Mouse (Mus musculus): ENCODE results near the gene Mgat5b. TPM values are rescaled to one million over a fixed set of nuclear protein-coding genes. Genes with fewer than 3 reads are reported as not detected.

Mgat5b gene
- polyA plus RNA-seq, 2 experiments = 0.78 to 3.6 TPM

- peaks cover 15% of the 10 kb centered on the region for H3K4me1 ChIP-seq (ENCODE audit: control insufficient read depth, insufficient read depth, low read length)
- H3K9ac ChIP-seq (ENCODE audit: low read depth, low read length, severe bottlenecking) = no peak overlapping the region
- H3K27me3 ChIP-seq (ENCODE audit: control insufficient read depth, insufficient read depth, low read length) = no peaks in the 10 kb centered on the region
- no peak overlapping the region for H3K4me3 ChIP-seq (replicated peaks; ENCODE audit: low read length)
- ATAC-seq (ENCODE audit: low FRiP score, low read depth) = no peak
- no peak for DNase-seq (ENCODE audit: low spot score)
- no peaks in the 10 kb centered on the region for H3K36me3 ChIP-seq (ENCODE audit: control insufficient read depth, insufficient read depth, low read length)
- no peak overlapping the region for H3K4me2 ChIP-seq (replicated peaks; ENCODE audit: low read depth, low read length, severe bottlenecking)
- no peak for TF ChIP-seq POLR2A (IDR thresholded peaks at IDR 0.05; ENCODE audit: borderline replicate concordance, extremely low read depth, insufficient read depth, insufficient read length)
- H3K9me3 ChIP-seq (ENCODE audit: control insufficient read depth, low read length) = no peaks in the 10 kb centered on the region
- no peak overlapping the region for H3K27ac ChIP-seq (replicated peaks; ENCODE audit: low read depth, low read length)
- WGBS = 25% methylated on average over 8 of the region's 9 CpGs
These were observed 16.7 kb downstream of the Mgat5b start for GRCm38 (mm10) chr11:116935354-116935753.

- WGBS = 64% methylated on average over 9 of the region's 9 CpGs
- Histone ChIP-seq H3K4me1 (ENCODE audit: control insufficient read depth, insufficient read depth, low read length) (peaks cover 15% of the 10 kb centered on the region), H3K9ac (ENCODE audit: low read depth, low read length, severe bottlenecking) (no peak overlapping the region), H3K9me3 (ENCODE audit: control insufficient read depth, low read length) (no peaks in the 10 kb centered on the region), H3K36me3 (ENCODE audit: control insufficient read depth, insufficient read depth, low read length) (no peaks in the 10 kb centered on the region), H3K4me3 (replicated peaks; ENCODE audit: low read length) (no peak overlapping the region), H3K27me3 (ENCODE audit: control insufficient read depth, insufficient read depth, low read length) (no peaks in the 10 kb centered on the region), H3K27ac (replicated peaks; ENCODE audit: low read depth, low read length) (no peak overlapping the region), H3K4me2 (replicated peaks; ENCODE audit: low read depth, low read length, severe bottlenecking) (no peak overlapping the region)
- DNase-seq (ENCODE audit: low spot score) (no peak), ATAC-seq (ENCODE audit: low FRiP score, low read depth) (no peak)
- no peak for TF ChIP-seq POLR2A (IDR thresholded peaks at IDR 0.05; ENCODE audit: borderline replicate concordance, extremely low read depth, insufficient read depth, insufficient read length)
These were observed 17.3 kb downstream of the Mgat5b start for GRCm38 (mm10) chr11:116935917-116936316.

DNA sequence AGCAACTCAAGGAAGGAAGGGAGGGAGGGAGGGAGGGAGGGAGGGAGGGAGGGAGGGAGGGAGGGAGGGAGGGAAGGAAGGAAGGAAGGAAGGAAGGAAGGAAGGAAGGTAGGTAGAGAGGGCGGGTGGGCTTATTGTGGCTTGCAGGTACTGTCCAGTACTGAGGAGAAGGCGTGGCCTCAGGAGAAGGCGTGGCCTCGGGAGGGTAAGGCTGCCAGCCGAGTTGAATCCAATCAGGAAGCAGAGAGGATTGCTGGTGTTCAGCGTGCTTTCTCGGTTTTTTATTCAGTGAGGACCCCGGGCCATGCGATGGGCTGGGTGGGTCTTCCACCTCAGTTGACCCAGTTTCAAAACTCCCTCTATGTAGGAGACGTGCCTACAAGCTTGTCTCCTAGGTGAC, 18.5 kb downstream of the Mgat5b start:
- DNase-seq (ENCODE audit: low spot score) (no peak), ATAC-seq (ENCODE audit: low FRiP score, low read depth) (no peak)

GRCm38 (mm10) chr11:116940088-116940855, 21.6 kb downstream of the Mgat5b start:
- no peak for TF ChIP-seq POLR2A (IDR thresholded peaks at IDR 0.05; ENCODE audit: borderline replicate concordance, extremely low read depth, insufficient read depth, insufficient read length)
- 3% methylated on average over 18 of the region's 20 CpGs for whole genome bisulfite sequencing
- Histone ChIP-seq H3K4me1 (ENCODE audit: control insufficient read depth, insufficient read depth, low read length) (peaks cover 15% of the 10 kb centered on the region), H3K27me3 (ENCODE audit: control insufficient read depth, insufficient read depth, low read length) (no peaks in the 10 kb centered on the region), H3K36me3 (ENCODE audit: control insufficient read depth, insufficient read depth, low read length) (no peaks in the 10 kb centered on the region), H3K4me3 (replicated peaks; ENCODE audit: low read length) (peak overlapping the region; percentile 30), H3K4me2 (replicated peaks; ENCODE audit: low read depth, low read length, severe bottlenecking) (peak overlapping the region; percentile 56), H3K9me3 (ENCODE audit: control insufficient read depth, low read length) (no peaks in the 10 kb centered on the region), H3K27ac (replicated peaks; ENCODE audit: low read depth, low read length) (no peak overlapping the region), H3K9ac (ENCODE audit: low read depth, low read length, severe bottlenecking) (peak overlapping the region; percentile 56)
- peak; percentile 41 for DNase-seq (ENCODE audit: low spot score)
- no peak for ATAC-seq (ENCODE audit: low FRiP score, low read depth)

More for the DNA sequence above, 18.5 kb downstream of the Mgat5b start:
- WGBS = 39% methylated on average over 10 of the region's 10 CpGs
- Histone ChIP-seq H3K27ac (replicated peaks; ENCODE audit: low read depth, low read length) (no peak overlapping the region), H3K4me2 (replicated peaks; ENCODE audit: low read depth, low read length, severe bottlenecking) (no peak overlapping the region), H3K27me3 (ENCODE audit: control insufficient read depth, insufficient read depth, low read length) (no peaks in the 10 kb centered on the region), H3K9ac (ENCODE audit: low read depth, low read length, severe bottlenecking) (no peak overlapping the region), H3K4me3 (replicated peaks; ENCODE audit: low read length) (no peak overlapping the region), H3K9me3 (ENCODE audit: control insufficient read depth, low read length) (no peaks in the 10 kb centered on the region), H3K36me3 (ENCODE audit: control insufficient read depth, insufficient read depth, low read length) (no peaks in the 10 kb centered on the region), H3K4me1 (ENCODE audit: control insufficient read depth, insufficient read depth, low read length) (peaks cover 15% of the 10 kb centered on the region)
- TF ChIP-seq POLR2A (IDR thresholded peaks at IDR 0.05; ENCODE audit: borderline replicate concordance, extremely low read depth, insufficient read depth, insufficient read length) = no peak

- H3K4me2 ChIP-seq (replicated peaks; ENCODE audit: low read depth, low read length, severe bottlenecking) = no peak overlapping the region
- no peaks in the 10 kb centered on the region for H3K36me3 ChIP-seq (ENCODE audit: control insufficient read depth, insufficient read depth, low read length)
- no peak overlapping the region for H3K9ac ChIP-seq (ENCODE audit: low read depth, low read length, severe bottlenecking)
- H3K9me3 ChIP-seq (ENCODE audit: control insufficient read depth, low read length) = no peaks in the 10 kb centered on the region
- H3K4me1 ChIP-seq (ENCODE audit: control insufficient read depth, insufficient read depth, low read length) = peaks cover 9% of the 10 kb centered on the region
- no peaks in the 10 kb centered on the region for H3K27me3 ChIP-seq (ENCODE audit: control insufficient read depth, insufficient read depth, low read length)
- ATAC-seq (ENCODE audit: low FRiP score, low read depth) = no peak
- no peak for TF ChIP-seq POLR2A (IDR thresholded peaks at IDR 0.05; ENCODE audit: borderline replicate concordance, extremely low read depth, insufficient read depth, insufficient read length)
- WGBS = 66% methylated on average over 4 of the region's 4 CpGs
- DNase-seq (ENCODE audit: low spot score) = no peak
- H3K27ac ChIP-seq (replicated peaks; ENCODE audit: low read depth, low read length) = no peak overlapping the region
- no peak overlapping the region for H3K4me3 ChIP-seq (replicated peaks; ENCODE audit: low read length)
These were observed 25.7 kb downstream of the Mgat5b start for GRCm38 (mm10) chr11:116944346-116944745.

Measured in limb, embryonic 14.5 days (tissue).